Mouse (Mus musculus): ENCODE measurements around the gene Itga10. TPM values are rescaled to one million over a fixed set of nuclear protein-coding genes. Genes with fewer than 3 reads are reported as not detected.
"Not testable (repeated sequence)": the region's sequence is repeated elsewhere in the genome, so short reads cannot be mapped to it uniquely, and the experiment has no call there.

The Itga10 gene
- 1 to 10 TPM; 1.2 to 3.2 TPM for total RNA-seq (2021)

DNA sequence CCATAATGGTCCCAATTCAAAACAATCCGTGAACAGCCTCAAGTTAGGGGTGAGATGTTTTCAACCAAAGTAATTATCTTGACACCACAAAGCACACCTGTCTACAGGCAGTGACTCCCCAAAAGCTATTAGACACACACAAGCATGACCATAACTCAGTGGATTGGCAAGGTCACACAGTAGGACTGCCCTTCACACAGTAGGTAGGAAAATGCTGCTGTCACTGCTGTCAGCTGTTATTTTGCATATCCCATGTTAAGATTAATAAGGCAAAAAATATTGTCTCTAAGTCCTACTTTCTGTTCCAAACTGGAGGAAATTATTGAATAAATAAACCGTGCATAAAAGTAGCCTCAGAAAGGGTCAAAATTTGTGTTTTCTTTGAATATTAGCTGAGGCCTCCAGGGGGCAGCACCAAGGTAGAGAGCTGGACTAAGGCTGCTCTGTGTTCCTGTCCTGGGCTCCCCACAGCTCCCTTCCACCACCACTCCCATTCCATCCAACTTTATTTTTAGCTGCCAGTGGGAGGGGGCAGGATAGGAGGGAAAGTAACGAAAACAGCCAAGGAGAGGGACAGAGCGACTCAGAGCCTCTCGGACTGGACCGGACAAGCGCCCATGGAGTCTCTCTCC is at the start of gene Itga10:
Gene Itga10, plus strand, starts transcription at position 567 of the 632 bp plus-strand sequence.
- intact Hi-C loops (cut with DNase I): no loop called here
- DNase-seq (ENCODE audit: low spot score in 2 of 2): no peak

GRCm38 (mm10) chr3:96595661-96596060 is 49.7 kb upstream of the Itga10 start:
- intact Hi-C loops (cut with DNase I): loop anchor here (2.0 to 5.0 kb wide), 3 partner anchors 19 to 333 kb away; partner anchors contain the start of genes Gm16253 and Hist2h4

DNA sequence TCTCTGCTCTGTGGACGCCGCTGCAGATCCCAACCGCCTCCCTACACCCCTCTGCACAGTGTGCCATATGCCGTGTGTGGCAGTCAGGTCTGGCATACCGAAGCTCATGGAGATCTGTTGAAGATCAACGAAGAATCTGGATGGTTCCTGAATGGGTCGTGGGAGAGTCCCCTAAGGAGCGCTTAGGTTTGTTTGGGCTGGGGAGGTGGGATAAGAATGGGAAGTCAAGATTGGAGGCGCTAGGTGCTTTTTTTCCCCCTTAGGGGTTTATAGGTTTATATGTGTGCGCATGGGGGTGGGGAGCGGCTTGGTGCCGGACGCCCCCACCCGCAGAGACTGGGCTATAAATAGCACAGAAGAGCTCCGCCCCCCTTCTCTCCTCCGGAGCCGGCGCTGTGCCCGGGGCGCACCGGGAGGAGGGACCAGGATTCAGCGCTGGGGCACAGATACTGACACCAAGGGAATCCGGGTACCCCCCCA is 49.1 kb upstream of the Itga10 start, which contains the start of gene Ankrd34a:
Gene Ankrd34a, plus strand, starts transcription at position 409 of the 480 bp plus-strand sequence.
- DNase-seq (ENCODE audit: low spot score in 2 of 2): peak; percentile 84 to 87
- intact Hi-C loops (cut with DNase I): loop anchor here (2.0 to 5.0 kb wide), 3 partner anchors 19 to 334 kb away; partner anchors contain the start of genes Gm16253 and Hist2h4

More at GRCm38 (mm10) chr3:96595661-96596060, 49.7 kb upstream of the Itga10 start:
- DNase-seq (ENCODE audit: low spot score in 2 of 2): peak; percentile 50 to 56

DNA sequence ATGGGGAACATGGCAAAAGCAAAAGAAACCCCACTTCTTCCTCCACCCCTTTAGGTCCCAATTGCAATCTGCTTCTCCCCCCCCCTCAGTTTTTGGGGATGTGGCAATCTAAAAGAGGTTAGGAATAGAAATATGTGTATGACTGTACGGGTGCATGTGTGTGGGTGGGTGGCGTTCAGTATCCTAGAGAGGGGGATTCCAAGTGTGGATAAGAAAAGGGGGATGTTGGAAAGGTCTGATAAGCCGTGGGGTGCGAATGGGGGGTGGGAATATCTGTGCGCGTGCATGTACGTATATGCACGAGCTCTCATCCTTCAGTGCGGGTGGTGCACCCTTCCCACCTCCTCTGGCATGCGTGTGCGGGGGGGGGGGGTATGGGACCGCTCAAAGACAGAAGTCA is 48.5 kb upstream of the Itga10 start:
- peak in 1 of 2 experiments; percentile 52 for DNase-seq (ENCODE audit: low spot score in 2 of 2)
- intact Hi-C loops (cut with DNase I): loop anchor here (2.0 to 5.0 kb wide), 3 partner anchors 20 to 335 kb away; partner anchors contain the start of genes Gm16253 and Hist2h4

GRCm38 (mm10) chr3:96597435-96597891 is 47.9 kb upstream of the Itga10 start:
- intact Hi-C loops (cut with DNase I): loop anchor here (2.0 to 5.0 kb wide), 3 partner anchors 21 to 335 kb away; partner anchors contain the start of genes Gm16253 and Hist2h4
- peak; percentile 50 to 67 for DNase-seq (ENCODE audit: low spot score in 2 of 2)

GRCm38 (mm10) chr3:96598156-96599068 is 47.0 kb upstream of the Itga10 start:
- intact Hi-C loops (cut with DNase I): loop anchor here (2.0 to 5.0 kb wide), 3 partner anchors 98 to 336 kb away; partner anchors contain the start of gene Hist2h4
- DNase-seq (ENCODE audit: low spot score in 2 of 2): peak; percentile 61 to 63

DNA sequence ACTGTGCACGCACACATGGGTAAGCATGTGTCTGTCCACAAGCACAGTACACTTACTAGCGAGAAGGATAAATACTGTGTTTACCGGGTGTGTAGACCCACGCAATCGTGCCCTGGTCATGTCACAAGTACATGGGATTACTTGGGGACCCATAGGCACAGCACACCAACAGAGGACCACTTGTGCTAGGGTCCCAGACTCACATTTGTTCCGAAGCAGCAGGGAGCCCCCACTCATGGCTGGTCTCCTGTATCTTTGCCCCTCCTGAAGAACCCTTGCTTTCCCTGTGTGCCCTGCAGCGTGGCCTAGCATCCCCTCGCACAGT is 46.4 kb upstream of the Itga10 start:
- no peak for DNase-seq (ENCODE audit: low spot score in 2 of 2)
- intact Hi-C loops (cut with DNase I): loop anchor here (2.0 to 5.0 kb wide), 3 partner anchors 98 to 337 kb away; partner anchors contain the start of gene Hist2h4

DNA sequence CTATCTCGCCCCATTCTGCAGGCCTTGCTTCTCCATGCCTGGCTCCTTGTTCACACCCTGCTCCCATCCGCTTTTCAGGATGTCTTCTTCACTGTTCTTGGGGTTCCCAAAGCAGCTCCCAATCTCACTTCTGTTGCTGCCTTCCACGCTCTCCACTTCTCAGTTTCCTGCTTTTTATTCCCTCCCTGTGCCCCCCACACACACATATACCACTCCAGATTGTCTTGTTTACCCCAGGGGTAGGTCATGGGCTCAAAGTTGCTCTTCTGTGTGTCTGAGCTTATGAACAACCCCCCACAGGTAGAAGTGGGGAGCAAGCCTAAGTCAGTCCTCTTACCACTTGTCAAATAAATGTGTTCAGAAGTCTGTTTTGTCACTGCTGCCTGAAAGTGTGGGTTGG is 46.0 kb upstream of the Itga10 start:
- intact Hi-C loops (cut with DNase I): loop anchor here (2.0 to 5.0 kb wide), 3 partner anchors 99 to 337 kb away; partner anchors contain the start of gene Hist2h4

DNA sequence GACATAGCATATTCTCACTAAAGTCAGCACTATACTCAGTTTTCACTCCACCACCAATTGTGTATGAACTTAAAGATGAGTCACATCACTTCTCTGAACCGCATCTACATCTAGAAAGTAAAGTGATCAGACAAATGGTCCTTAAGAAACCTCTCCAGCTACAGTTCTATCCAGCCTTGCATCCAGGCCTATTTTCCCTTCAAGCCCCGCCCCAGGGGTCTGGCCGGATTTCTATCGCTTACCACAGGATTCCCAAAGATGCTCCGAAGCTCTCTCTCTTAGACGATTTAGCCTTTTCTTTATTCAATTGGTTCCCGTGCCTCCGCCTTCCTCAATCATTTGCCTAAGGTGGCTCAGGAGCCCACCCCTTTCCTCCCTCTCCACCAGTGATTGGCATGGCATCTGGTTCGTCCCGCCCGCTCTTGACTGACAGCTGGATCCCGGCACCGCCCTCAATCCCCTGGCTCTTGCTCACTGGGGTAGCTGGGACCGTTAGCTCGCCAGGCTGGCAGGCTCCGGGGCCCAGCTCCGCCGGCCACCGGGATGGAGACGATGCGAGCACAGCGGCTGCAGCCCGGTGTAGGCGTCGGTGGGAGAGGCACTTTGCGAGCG is 44.6 kb upstream of the Itga10 start, which contains the start of gene Lix1l:
Gene Lix1l, plus strand, starts transcription at position 511 of the 612 bp plus-strand sequence.
- intact Hi-C loops (cut with DNase I): no loop called here
- DNase-seq (ENCODE audit: low spot score in 2 of 2): peak; percentile 91 to 92

More for the DNA sequence above, 46.0 kb upstream of the Itga10 start:
- no peak for DNase-seq (ENCODE audit: low spot score in 2 of 2)

- intact Hi-C loops (cut with DNase I): no loop called here
- DNase-seq (ENCODE audit: low spot score in 2 of 2): peak; percentile 63 to 68
Measured at GRCm38 (mm10) chr3:96601251-96601787, 44.1 kb upstream of the Itga10 start.

DNA sequence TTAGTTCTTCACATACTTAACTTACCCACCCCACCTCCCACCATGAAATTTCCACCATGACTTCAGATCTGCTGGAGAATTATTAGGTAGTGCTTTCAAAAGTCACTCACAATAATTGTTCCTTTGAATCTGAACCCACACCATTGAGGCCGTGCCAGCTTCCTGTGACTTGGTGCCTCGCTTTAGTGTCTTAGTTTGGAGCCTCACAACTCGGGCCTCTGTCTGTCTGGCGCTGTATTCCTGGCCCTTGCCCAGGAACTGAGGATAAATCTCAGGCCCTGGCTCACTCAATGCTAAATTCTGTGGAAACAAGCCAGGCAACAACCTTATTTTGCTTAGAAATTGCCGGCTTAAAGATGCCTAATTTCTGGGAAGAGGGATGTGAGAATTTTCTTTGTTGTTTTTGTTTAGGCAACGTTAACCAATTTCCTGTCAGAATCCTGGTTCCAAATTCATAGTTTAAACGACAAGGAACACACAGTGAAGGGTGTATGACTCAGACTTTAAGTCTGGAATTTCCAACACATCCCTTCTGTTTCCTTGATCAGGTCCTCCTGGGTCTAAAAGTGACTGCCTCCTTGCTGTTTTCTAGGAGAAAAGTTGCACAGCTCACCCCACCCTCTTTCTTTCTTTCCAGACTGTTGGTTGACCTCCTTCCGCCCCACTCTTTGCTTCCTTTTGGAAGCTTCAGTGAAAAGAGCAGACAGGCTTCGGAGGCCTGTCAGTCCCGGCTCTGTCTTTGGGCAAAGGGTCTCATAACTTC is 43.3 kb upstream of the Itga10 start:
- no peak for DNase-seq (ENCODE audit: low spot score in 2 of 2)
- intact Hi-C loops (cut with DNase I): loop anchor here (2.0 kb wide), 1 partner anchor 27 kb away; the partner anchor contains the start of gene Rbm8a

DNA sequence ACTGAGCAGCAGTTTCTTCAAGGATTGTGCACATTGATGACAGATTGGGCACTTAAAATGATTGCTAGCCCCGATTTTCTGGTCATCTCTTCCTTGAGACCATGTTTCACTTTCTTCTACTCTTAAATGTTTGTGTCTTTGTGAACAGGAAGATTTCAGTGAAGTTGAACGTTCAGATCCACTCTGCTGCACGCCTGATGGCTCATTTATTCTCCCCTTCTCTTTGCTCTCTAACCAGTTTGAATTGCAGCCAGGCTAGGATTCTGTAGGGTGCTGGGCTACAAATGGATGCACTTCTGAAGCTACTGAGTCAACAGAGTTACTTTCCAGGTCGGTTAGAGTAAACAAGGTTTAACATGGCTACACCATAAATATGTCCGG is 42.7 kb upstream of the Itga10 start:
- intact Hi-C loops (cut with DNase I): loop anchor here (2.0 kb wide), 1 partner anchor 26 kb away; the partner anchor contains the start of gene Rbm8a
- no peak for DNase-seq (ENCODE audit: low spot score in 2 of 2)

GRCm38 (mm10) chr3:96603311-96603710 is 42.1 kb upstream of the Itga10 start:
- no peak for DNase-seq (ENCODE audit: low spot score in 2 of 2)
- intact Hi-C loops (cut with DNase I): loop anchor here (2.0 kb wide), 1 partner anchor 25 kb away; the partner anchor contains the start of gene Rbm8a

- intact Hi-C loops (cut with DNase I); DNase-seq (ENCODE audit: low spot score in 2 of 2): not testable (repeated sequence)
Measured at GRCm38 (mm10) chr3:96606007-96606406, 39.4 kb upstream of the Itga10 start.

GRCm38 (mm10) chr3:96606618-96607017 is 38.8 kb upstream of the Itga10 start:
- DNase-seq (ENCODE audit: low spot score in 2 of 2): no peak

GRCm38 (mm10) chr3:96617941-96618340 is 27.4 kb upstream of the Itga10 start:
- intact Hi-C loops (cut with DNase I): no loop called here
- no peak for DNase-seq (ENCODE audit: low spot score in 2 of 2)

More at GRCm38 (mm10) chr3:96606618-96607017, 38.8 kb upstream of the Itga10 start:
- intact Hi-C loops (cut with DNase I): no loop called here

GRCm38 (mm10) chr3:96623201-96623600 is 22.2 kb upstream of the Itga10 start:
- no peak for DNase-seq (ENCODE audit: low spot score in 2 of 2)
- intact Hi-C loops (cut with DNase I): no loop called here
